Mouse (Mus musculus): ENCODE measurements around the gene Dimt1.
"Not testable (repeated sequence)": the region's sequence is repeated elsewhere in the genome, so short reads cannot be mapped to it uniquely, and the experiment has no call there.

The Dimt1 gene

DNA sequence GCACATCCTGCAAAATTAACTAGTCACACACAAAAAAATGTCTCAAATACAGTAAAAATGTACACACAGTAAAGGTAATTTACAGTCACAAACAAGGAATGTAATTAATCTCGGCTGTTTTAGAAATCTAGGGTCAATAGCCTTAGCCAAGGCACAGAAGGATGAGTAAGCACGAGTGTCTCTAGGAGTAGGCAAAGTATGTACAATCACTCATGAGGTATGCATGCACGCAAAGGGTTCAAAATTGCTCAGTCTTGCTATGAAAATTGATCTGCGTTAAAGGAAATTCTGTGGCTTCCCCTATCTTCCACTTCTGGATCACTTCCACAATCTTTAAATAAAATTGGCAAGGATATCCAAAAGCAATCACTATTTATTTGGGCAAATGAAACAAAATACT is 14.6 kb downstream of the Dimt1 start:
- DNase-seq (ENCODE audit: low spot score) = no peak

DNA sequence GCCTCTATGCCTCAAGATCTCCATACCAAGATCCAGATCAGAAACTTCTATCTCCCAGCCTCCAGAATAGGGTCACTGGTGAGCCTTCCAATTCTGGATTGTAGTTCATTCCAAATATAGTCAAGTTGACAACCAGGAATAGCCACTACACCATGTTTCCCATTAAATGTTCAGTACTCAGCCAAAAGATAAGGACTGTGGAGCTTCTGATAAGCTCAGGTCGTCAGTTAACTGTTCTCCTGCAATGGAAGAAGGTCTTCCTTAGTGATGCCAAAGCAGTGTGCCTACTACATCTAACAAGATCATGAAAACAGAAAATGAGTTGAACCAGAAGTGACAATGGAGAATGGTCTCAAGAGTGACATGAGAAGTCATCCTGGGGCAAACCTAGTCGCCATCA is 50.0 kb downstream of the Dimt1 start:
- no peak for DNase-seq (ENCODE audit: low spot score)

- DNase-seq (ENCODE audit: low spot score) = not testable (repeated sequence)
These were observed 50.6 kb downstream of the Dimt1 start for GRCm38 (mm10) chr13:106997557-106997956.

DNA sequence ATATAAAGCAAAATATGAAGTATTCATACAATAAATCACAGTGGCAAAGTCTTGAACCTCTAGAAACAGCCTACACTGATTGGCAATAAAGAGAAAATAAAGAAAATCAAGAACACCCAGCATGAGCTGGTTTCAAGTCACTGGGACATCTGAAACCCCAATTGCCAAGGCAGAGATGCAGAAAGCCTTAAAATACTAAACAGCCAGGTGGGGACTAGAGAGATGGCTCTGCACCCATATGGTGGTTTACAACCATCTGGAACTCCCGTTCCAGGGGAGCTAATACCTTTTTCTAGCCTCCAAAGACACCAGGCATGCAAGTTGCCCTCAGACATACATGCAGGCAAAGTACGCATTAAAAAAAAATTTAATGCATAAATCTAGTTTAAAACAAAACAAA is 51.1 kb downstream of the Dimt1 start:
- no peak for DNase-seq (ENCODE audit: low spot score)

DNA sequence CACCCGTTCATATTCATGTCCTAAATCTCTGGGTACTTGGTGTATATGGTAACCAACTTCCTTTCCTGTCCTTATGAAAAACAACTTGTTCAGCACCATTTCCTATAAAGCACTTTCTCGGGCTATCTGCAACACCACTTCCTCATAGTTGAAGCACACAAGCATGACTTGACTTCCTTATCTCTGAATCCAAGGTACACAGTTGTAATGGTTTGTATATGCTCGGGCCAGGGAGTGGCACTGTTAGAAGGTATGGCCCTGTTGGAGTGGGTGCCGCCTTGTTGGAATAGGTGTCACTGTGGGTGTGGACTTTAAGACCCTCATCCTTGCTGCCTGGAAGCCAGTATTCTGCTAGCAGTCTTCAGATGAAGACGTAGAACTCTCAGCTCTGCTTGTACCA is 51.7 kb downstream of the Dimt1 start:
- DNase-seq (ENCODE audit: low spot score) = no peak

- no peak for DNase-seq (ENCODE audit: low spot score)
These were observed 56.3 kb downstream of the Dimt1 start for GRCm38 (mm10) chr13:107003211-107003610.

DNA sequence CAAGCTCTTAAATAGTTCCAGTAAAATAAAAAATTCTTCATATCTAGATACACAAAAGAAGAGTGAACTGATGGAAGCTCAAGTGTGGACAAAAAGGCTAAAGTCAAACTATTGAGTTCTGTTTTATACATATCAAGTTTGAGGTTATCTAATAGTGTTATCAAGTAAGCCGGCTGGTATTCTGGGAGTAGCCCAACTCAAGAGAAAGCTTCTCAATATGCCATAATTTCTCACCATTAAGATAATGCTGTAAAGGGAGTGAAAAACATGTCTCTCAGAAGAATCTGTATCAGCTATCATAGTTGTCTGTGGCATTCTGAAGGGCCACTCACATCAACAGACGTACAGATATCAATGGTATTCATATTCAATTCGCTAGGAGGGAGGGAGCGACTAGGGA is 61.2 kb downstream of the Dimt1 start:
- no peak for DNase-seq (ENCODE audit: low spot score)
